Mouse (Mus musculus) embryonic fibroblast, embryonic 13.5 days (primary cell): ENCODE results near the gene Zfp988.
"Not testable (repeated sequence)": the region's sequence is repeated elsewhere in the genome, so short reads cannot be mapped to it uniquely, and the experiment has no call there.

Source experiments
- CTCF ChIP-seq: IDR thresholded peaks from 2 replicates; pipeline ENCODE4 v1.5.1; 2011; ENCODE audit warnings: mild to moderate bottlenecking, control low read depth, low read length, moderate library complexity, borderline replicate concordance; ENCODE audit not compliant: insufficient read depth
- POLR2A ChIP-seq: IDR thresholded peaks from 2 replicates; pipeline ENCODE4 v1.6.1; 2011; ENCODE audit warnings: low read depth, mild to moderate bottlenecking, control low read depth, low read length, moderate library complexity

DNA sequence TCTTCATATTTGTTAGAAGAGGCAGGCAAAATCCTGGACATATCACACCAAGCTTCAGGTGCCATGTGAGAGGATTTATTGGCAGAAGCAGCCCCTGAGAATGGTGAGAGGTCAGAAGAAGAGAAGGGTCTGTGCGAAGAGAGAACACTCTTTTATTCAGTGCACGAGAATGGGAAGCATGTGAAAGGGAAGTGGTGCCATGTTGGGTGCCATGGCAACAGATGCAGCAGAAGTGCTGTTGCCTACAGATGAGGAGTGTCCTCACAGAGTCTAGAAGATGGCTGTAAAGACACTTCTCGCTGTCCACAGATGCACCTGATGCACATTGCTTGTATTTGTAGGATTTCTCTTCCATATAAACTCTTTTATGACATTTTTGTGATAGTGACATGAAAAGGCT, 6.9 kb upstream of the Zfp988 start:
- TF ChIP-seq CTCF, POLR2A: not testable (repeated sequence)
